Mouse (Mus musculus): ENCODE data around the gene Thsd7b. TPM values are rescaled to one million over a fixed set of nuclear protein-coding genes. Genes with fewer than 3 reads are reported as not detected.

Gene Thsd7b
- polyA plus RNA-seq (2014; fragmentation: Nextera tagmentation; extraction: Ambion mirVana) = 0.82 and 1.5 TPM in 2 replicates

DNA sequence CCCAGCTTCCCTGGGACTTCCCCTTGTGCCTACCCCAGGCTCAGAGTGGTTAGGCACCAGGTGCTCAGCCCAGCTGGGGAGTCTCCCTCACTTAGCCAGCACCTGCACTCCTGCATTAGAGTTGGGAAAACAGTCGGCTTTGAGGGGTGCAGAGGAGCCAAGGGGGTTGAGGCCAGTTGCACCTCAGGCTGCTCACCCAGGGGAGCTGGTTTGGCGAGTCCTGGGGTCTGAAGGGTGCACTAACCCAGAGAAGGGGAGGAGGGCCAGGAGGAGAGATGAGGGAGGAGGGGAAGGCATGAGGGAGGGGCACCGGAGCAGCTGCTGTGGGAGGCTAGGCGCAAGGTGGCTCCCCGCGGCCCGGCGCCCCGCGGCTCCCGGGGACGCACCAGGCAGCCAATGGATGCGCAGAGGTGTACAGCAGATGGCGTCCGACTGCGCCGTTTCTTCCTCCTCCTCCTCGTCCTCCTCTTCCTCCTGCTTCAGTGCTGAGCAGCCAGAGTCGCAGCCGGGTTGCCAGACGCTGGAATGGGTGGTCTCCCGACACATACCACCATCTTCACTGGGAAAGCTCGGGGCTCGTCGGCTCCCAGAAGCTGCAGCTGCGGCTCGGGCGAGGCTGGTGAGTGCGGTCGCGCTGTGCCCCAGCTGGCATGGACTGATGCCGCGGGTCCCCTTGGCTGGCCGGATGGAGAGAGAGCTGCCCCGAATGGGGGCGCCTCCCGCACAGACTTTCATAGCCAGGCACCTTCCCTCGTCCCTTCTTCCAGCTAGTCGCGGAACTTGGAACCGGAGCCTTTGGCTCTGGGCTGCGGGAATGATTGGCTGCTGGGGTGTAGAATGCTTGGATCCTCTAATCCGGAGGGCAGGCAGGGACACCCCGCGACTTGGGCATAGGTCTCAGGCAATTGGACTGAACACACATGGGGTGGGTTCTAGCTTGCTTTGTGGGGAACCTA lies at the start of gene Thsd7b:
TSS of gene Thsd7b (plus strand) at position 321 of the 956 bp plus-strand sequence.
- no peak within 1 kb of the TSS for H3K27ac ChIP-seq (ENCODE audit: low read depth, low read length)
- H3K4me3 ChIP-seq (ENCODE audit: low read depth, low read length) = peak within 1 kb of the TSS; percentile 38
- no peak within 1 kb of the TSS for H3K9ac ChIP-seq (ENCODE audit: low read depth, low read length)
- H3K4me2 ChIP-seq = peak within 1 kb of the TSS; percentile 59
- WGBS = 3% methylated on average over 44 of the region's 45 CpGs
- DNase-seq (ENCODE audit: low spot score) (peak; percentile 33), ATAC-seq (replicated peaks; ENCODE audit: low FRiP score) (no peak)
- peaks cover 18% of the 10 kb centered on the region for H3K27me3 ChIP-seq (replicated peaks; ENCODE audit: control insufficient read depth, insufficient read depth, low read length)
- H3K36me3 ChIP-seq (ENCODE audit: control insufficient read depth, insufficient read depth, low read length) = no peaks in the 10 kb centered on the region
- no peaks in the 10 kb centered on the region for H3K4me1 ChIP-seq (replicated peaks; ENCODE audit: control insufficient read depth, insufficient read depth, low read length)
- H3K9me3 ChIP-seq (ENCODE audit: control insufficient read depth, low read length) = no peaks in the 10 kb centered on the region

DNA sequence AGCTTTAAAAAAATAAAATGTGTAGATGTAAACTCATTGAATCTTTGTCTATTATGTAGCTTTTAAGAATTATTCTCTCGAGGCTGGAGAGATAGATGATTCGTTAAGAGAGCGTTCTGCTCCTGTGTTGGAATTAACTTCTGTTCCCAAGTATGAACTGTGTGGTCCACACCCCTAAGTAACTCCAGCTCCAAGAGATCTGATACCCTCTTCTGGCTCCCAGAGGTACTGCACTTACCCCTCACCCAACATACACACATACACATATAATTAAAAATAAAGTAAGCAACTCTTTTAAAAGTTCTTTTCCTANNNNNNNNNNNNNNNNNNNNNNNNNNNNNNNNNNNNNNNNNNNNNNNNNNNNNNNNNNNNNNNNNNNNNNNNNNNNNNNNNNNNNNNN lies 28.8 kb upstream of the Thsd7b start:
- Histone ChIP-seq H3K4me1 (replicated peaks; ENCODE audit: control insufficient read depth, insufficient read depth, low read length) (no peaks in the 10 kb centered on the region), H3K9ac (ENCODE audit: low read depth, low read length) (no peak overlapping the region), H3K36me3 (ENCODE audit: control insufficient read depth, insufficient read depth, low read length) (no peaks in the 10 kb centered on the region), H3K27ac (ENCODE audit: low read depth, low read length) (no peak overlapping the region), H3K4me3 (ENCODE audit: low read depth, low read length) (no peak overlapping the region), H3K27me3 (replicated peaks; ENCODE audit: control insufficient read depth, insufficient read depth, low read length) (no peaks in the 10 kb centered on the region), H3K4me2 (no peak overlapping the region), H3K9me3 (ENCODE audit: control insufficient read depth, low read length) (no peaks in the 10 kb centered on the region)
- DNase-seq (ENCODE audit: low spot score) = no peak
- ATAC-seq (replicated peaks; ENCODE audit: low FRiP score) = 0 out of 2 replicates have a peak, but pooled peaks have one; percentile 49
- 54% methylated on average over 3 of the region's 3 CpGs for WGBS

DNA sequence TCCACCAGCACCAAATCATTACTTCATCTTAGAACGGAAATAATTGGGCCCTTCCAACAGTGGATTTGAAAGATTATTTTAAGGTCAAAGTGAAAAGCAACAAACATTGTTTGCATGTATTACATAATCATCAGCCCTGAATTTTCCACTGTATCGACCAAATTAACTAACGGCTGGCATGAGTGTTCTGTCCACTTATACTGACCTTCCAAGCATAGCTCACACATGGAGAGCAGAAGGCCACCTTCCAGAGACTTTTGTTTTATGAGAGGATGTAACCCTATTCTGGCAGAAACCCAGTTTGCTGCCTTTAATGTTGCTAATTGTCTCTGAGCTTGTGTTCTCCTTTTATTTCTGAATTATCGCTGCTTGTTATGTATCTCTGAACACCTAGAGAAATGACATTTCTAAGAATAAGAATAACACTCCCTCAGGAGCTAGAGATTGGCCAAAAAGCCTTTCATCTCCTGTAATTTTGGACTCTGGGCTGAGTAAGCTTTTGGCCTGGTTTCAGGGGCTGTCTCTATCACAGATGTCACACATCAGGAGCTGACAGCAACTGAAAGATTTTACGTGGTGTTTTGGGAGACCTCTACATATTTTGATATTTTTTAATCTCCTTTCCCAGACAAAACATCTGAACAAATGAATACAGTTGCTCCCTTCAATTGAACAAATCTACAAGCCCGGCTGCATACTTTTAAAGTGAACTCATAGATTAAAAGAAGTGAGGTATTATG lies 22.2 kb upstream of the Thsd7b start:
- H3K36me3 ChIP-seq (ENCODE audit: control insufficient read depth, insufficient read depth, low read length) = no peaks in the 10 kb centered on the region
- no peak overlapping the region for H3K4me3 ChIP-seq (ENCODE audit: low read depth, low read length)
- no peak overlapping the region for H3K9ac ChIP-seq (ENCODE audit: low read depth, low read length)
- no peak overlapping the region for H3K4me2 ChIP-seq
- H3K9me3 ChIP-seq (ENCODE audit: control insufficient read depth, low read length) = no peaks in the 10 kb centered on the region
- no peak overlapping the region for H3K27ac ChIP-seq (ENCODE audit: low read depth, low read length)
- no peaks in the 10 kb centered on the region for H3K4me1 ChIP-seq (replicated peaks; ENCODE audit: control insufficient read depth, insufficient read depth, low read length)
- no peak for DNase-seq (ENCODE audit: low spot score)
- WGBS = 78% methylated on average over 6 of the region's 6 CpGs
- no peaks in the 10 kb centered on the region for H3K27me3 ChIP-seq (replicated peaks; ENCODE audit: control insufficient read depth, insufficient read depth, low read length)
- no peak for ATAC-seq (replicated peaks; ENCODE audit: low FRiP score)

DNA sequence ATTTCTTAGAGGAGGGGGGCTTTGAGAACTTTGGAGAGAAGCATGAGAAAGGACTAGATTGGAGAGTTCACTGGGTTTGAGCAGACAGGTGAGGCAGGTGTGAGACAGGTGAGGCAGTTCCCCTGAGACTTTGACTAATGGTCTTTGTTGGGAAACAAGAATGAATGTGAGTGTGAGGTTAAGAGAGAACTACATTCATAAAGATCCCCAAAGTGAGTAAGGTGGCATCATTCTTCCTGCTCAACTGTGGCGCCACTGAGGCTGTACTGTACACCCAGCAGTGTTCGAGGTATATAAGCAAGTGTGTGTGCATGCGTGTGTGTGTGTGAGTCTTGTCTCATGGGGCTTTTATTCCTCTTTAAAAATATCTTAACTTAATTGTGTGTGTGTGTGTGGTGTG lies 6.4 kb upstream of the Thsd7b start:
- H3K4me2 ChIP-seq = no peak overlapping the region
- no peaks in the 10 kb centered on the region for H3K36me3 ChIP-seq (ENCODE audit: control insufficient read depth, insufficient read depth, low read length)
- H3K4me1 ChIP-seq (replicated peaks; ENCODE audit: control insufficient read depth, insufficient read depth, low read length) = no peaks in the 10 kb centered on the region
- H3K27me3 ChIP-seq (replicated peaks; ENCODE audit: control insufficient read depth, insufficient read depth, low read length) = no peaks in the 10 kb centered on the region
- no peaks in the 10 kb centered on the region for H3K9me3 ChIP-seq (ENCODE audit: control insufficient read depth, low read length)
- no peak overlapping the region for H3K9ac ChIP-seq (ENCODE audit: low read depth, low read length)
- H3K27ac ChIP-seq (ENCODE audit: low read depth, low read length) = no peak overlapping the region
- WGBS = 79% methylated on average over 3 of the region's 3 CpGs
- DNase-seq (ENCODE audit: low spot score) = no peak
- ATAC-seq (replicated peaks; ENCODE audit: low FRiP score) = no peak
- H3K4me3 ChIP-seq (ENCODE audit: low read depth, low read length) = no peak overlapping the region

DNA sequence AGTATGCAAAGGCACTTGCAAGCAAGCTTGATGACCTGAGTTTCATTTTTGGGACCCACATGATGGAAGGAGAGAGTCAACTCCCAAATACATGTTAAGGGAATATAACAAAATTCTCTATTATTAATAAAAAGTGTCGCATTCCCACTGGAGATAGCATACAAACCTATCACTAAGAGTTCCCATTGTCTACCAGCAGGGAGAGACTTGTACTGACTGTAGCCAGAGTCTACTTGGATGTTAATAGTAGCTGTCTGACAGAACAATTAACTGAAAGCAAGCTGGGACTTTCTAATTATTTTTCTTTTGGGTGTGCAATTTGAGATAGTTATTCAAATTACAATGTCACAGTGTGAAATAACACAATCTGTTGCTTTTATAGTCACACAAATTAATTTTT lies 31.1 kb downstream of the Thsd7b start:
- Histone ChIP-seq H3K36me3 (ENCODE audit: control insufficient read depth, insufficient read depth, low read length) (no peaks in the 10 kb centered on the region), H3K27me3 (replicated peaks; ENCODE audit: control insufficient read depth, insufficient read depth, low read length) (no peaks in the 10 kb centered on the region), H3K4me2 (no peak overlapping the region), H3K4me3 (ENCODE audit: low read depth, low read length) (no peak overlapping the region), H3K9ac (ENCODE audit: low read depth, low read length) (no peak overlapping the region), H3K27ac (ENCODE audit: low read depth, low read length) (no peak overlapping the region), H3K4me1 (replicated peaks; ENCODE audit: control insufficient read depth, insufficient read depth, low read length) (no peaks in the 10 kb centered on the region), H3K9me3 (ENCODE audit: control insufficient read depth, low read length) (no peaks in the 10 kb centered on the region)
- 83% methylated on average over 1 of the region's 1 CpGs for WGBS
- DNase-seq (ENCODE audit: low spot score) (no peak), ATAC-seq (replicated peaks; ENCODE audit: low FRiP score) (no peak)

GRCm38 (mm10) chr1:129324388-129324787 lies 51.3 kb downstream of the Thsd7b start:
- Histone ChIP-seq H3K27me3 (replicated peaks; ENCODE audit: control insufficient read depth, insufficient read depth, low read length) (no peaks in the 10 kb centered on the region), H3K36me3 (ENCODE audit: control insufficient read depth, insufficient read depth, low read length) (no peaks in the 10 kb centered on the region), H3K9ac (ENCODE audit: low read depth, low read length) (no peak overlapping the region), H3K4me1 (replicated peaks; ENCODE audit: control insufficient read depth, insufficient read depth, low read length) (no peaks in the 10 kb centered on the region), H3K4me2 (no peak overlapping the region), H3K27ac (ENCODE audit: low read depth, low read length) (no peak overlapping the region), H3K4me3 (ENCODE audit: low read depth, low read length) (no peak overlapping the region), H3K9me3 (ENCODE audit: control insufficient read depth, low read length) (no peaks in the 10 kb centered on the region)
- 77% methylated on average over 6 of the region's 6 CpGs for WGBS
- DNase-seq (ENCODE audit: low spot score) = no peak
- ATAC-seq (replicated peaks; ENCODE audit: low FRiP score) = no peak

GRCm38 (mm10) chr1:129324798-129325197 lies 51.7 kb downstream of the Thsd7b start:
- Histone ChIP-seq H3K4me1 (replicated peaks; ENCODE audit: control insufficient read depth, insufficient read depth, low read length) (no peaks in the 10 kb centered on the region), H3K27me3 (replicated peaks; ENCODE audit: control insufficient read depth, insufficient read depth, low read length) (no peaks in the 10 kb centered on the region), H3K9me3 (ENCODE audit: control insufficient read depth, low read length) (no peaks in the 10 kb centered on the region), H3K4me2 (no peak overlapping the region), H3K9ac (ENCODE audit: low read depth, low read length) (no peak overlapping the region), H3K36me3 (ENCODE audit: control insufficient read depth, insufficient read depth, low read length) (no peaks in the 10 kb centered on the region), H3K27ac (ENCODE audit: low read depth, low read length) (no peak overlapping the region), H3K4me3 (ENCODE audit: low read depth, low read length) (no peak overlapping the region)
- ATAC-seq (replicated peaks; ENCODE audit: low FRiP score) = no peak
- 81% methylated on average over 2 of the region's 2 CpGs for WGBS
- DNase-seq (ENCODE audit: low spot score) = no peak

DNA sequence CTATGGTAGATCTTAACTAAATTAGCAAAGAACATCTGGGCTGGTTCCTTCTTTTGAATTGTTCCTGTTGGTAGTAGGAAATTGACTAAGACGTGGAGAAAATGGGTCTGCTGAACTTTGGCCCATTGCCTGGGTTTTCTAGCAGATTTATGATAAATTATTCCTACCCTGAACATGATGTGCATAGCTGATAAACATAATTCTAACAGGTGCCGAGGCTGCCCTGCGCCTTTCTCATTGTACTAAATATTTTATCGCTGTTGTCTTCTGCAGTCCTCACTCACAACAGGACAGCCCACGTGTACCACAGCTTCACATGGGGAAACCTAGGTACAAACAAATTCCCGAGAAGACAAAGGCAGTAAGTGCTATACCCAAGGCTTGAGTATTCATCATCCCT lies 83.5 kb downstream of the Thsd7b start:
- Histone ChIP-seq H3K4me2 (no peak overlapping the region), H3K27me3 (replicated peaks; ENCODE audit: control insufficient read depth, insufficient read depth, low read length) (no peaks in the 10 kb centered on the region), H3K4me3 (ENCODE audit: low read depth, low read length) (no peak overlapping the region), H3K36me3 (ENCODE audit: control insufficient read depth, insufficient read depth, low read length) (no peaks in the 10 kb centered on the region), H3K4me1 (replicated peaks; ENCODE audit: control insufficient read depth, insufficient read depth, low read length) (no peaks in the 10 kb centered on the region), H3K9me3 (ENCODE audit: control insufficient read depth, low read length) (no peaks in the 10 kb centered on the region), H3K9ac (ENCODE audit: low read depth, low read length) (no peak overlapping the region), H3K27ac (ENCODE audit: low read depth, low read length) (no peak overlapping the region)
- no peak for DNase-seq (ENCODE audit: low spot score)
- ATAC-seq (replicated peaks; ENCODE audit: low FRiP score) = no peak
- 69% methylated on average over 6 of the region's 6 CpGs for WGBS
